Mouse (Mus musculus) lung, adult 2 months (tissue): ENCODE results near the gene Nfkbie.

Source experiments
- CTCF ChIP-seq: fragments of 200-500 bp; IDR thresholded peaks from 2 replicates; pipeline ENCODE4 v1.5.1; 2011; ENCODE audit warnings: mild to moderate bottlenecking, low read length, control low read depth; ENCODE audit not compliant: insufficient read depth
- POLR2A ChIP-seq: fragments of 200-500 bp; IDR thresholded peaks from 2 replicates; pipeline ENCODE4 v1.6.1; 2011; ENCODE audit warnings: low read depth, mild to moderate bottlenecking, control low read depth, low read length, borderline replicate concordance; ENCODE audit errors: extremely low read depth

DNA sequence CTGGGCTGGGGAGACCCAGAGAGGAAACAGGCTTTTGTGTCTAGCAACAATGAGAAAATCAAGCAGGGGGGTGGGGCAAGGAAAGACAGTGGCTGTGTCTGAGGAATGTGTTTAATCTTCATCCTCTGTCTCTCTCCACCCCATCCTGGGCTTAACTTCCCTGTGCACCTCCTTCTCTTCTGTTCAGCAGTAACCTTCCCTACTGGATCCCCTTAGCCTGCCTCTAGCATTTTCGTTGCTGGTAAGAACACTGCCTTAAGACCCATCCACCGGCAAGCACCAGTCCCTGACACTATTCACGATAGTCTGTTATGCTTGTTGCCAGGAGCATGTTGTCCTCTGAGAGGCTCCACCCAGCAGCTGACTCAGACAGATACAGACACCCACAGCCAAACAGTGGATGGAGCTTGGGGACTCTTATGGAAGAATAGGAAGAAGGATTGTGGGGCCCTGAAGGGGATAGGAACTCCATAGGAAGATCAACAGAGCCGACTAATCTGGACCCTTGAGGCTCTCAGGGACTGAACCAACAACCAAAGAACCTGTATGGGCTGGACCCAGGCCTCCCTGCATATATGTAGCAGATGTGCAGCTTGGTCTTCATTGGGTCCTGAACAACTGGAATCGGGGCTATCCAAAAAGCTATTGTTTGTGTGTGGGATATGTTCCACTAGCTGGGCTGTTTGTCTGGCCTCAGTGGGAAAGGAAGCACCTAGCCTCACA is 54.8 kb downstream of the Nfkbie start:
- TF ChIP-seq CTCF (no peak), POLR2A (no peak)
